Mouse (Mus musculus) myocyte (in vitro differentiated cells): ENCODE measurements around the gene 1700025B11Rik. TPM values are rescaled to one million over a fixed set of nuclear protein-coding genes. Genes with fewer than 3 reads are reported as not detected.
"Not testable (repeated sequence)": the region's sequence is repeated elsewhere in the genome, so short reads cannot be mapped to it uniquely, and the experiment has no call there.

Source experiments
- H3K27me3 ChIP-seq: one replicate; pipeline ENCODE4 v1.6.1; 2011; ENCODE audit not compliant: control insufficient read depth, insufficient read depth, insufficient read length
- H3K36me3 ChIP-seq: one replicate; pipeline ENCODE4 v1.6.1; 2011; ENCODE audit not compliant: control insufficient read depth, insufficient read depth
- H3K4me2 ChIP-seq: one replicate; pipeline ENCODE4 v1.6.1; 2011; ENCODE audit warnings: low read depth, control low read depth
- H3K4me3 ChIP-seq: one replicate; pipeline ENCODE4 v1.5.1; 2011; ENCODE audit warnings: mild to moderate bottlenecking, control low read depth, moderate library complexity
- H3K79me2 ChIP-seq: one replicate; pipeline ENCODE4 v1.6.1; 2011; ENCODE audit not compliant: control insufficient read depth, insufficient read depth
- H3ac ChIP-seq: one replicate; pipeline ENCODE4 v1.6.1; 2011; ENCODE audit not compliant: control insufficient read depth, insufficient read length
- CEBPB ChIP-seq: IDR thresholded peaks from 2 replicates; pipeline ENCODE4 v1.6.1; 2011; ENCODE audit warnings: mild to moderate bottlenecking, moderate library complexity; ENCODE audit not compliant: poor library complexity, insufficient read depth, severe bottlenecking
- E2F4 ChIP-seq: IDR thresholded peaks from one replicate; pipeline ENCODE4 v1.6.1; 2011; ENCODE audit warnings: mild to moderate bottlenecking, control low read depth, moderate library complexity; ENCODE audit not compliant: insufficient read depth
- MAX ChIP-seq: IDR thresholded peaks from one replicate; pipeline ENCODE4 v1.6.1; 2011; ENCODE audit warnings: low read depth, mild to moderate bottlenecking, control low read depth
- MYOD1 ChIP-seq, 3 experiments: IDR thresholded peaks; one replicate each; pipeline ENCODE4 v1.6.1; 2011; ENCODE audit warnings: control low read depth in 2 of 3, low read depth in 2 of 3, mild to moderate bottlenecking in 2 of 3, moderate library complexity in 1 of 3; ENCODE audit not compliant: insufficient read length in 2 of 3, control insufficient read depth in 1 of 3
- MYOG ChIP-seq, 3 experiments: IDR thresholded peaks; one replicate each; pipeline ENCODE4 v1.6.1; 2011; ENCODE audit warnings: control low read depth in 2 of 3, low read depth in 2 of 3, mild to moderate bottlenecking in 2 of 3; ENCODE audit not compliant: insufficient read length in 2 of 3, control insufficient read depth in 1 of 3, insufficient read depth in 1 of 3
- POLR2A ChIP-seq: IDR thresholded peaks from one replicate; pipeline ENCODE4 v1.6.1; 2011; ENCODE audit warnings: low read depth, mild to moderate bottlenecking, control low read depth, moderate library complexity; ENCODE audit not compliant: insufficient read length
- POLR2AphosphoS2 ChIP-seq: IDR thresholded peaks from one replicate; pipeline ENCODE4 v1.6.1; 2011; ENCODE audit warnings: low read depth, control low read depth; ENCODE audit not compliant: insufficient read length
- REST ChIP-seq: IDR thresholded peaks from one replicate; pipeline ENCODE4 v1.6.1; 2011; ENCODE audit warnings: mild to moderate bottlenecking, control low read depth, moderate library complexity; ENCODE audit not compliant: insufficient read depth, insufficient read length
- SRF ChIP-seq: IDR thresholded peaks from one replicate; pipeline ENCODE4 v1.6.1; 2011; ENCODE audit warnings: low read depth; ENCODE audit not compliant: control insufficient read depth, insufficient read length
- TCF12 ChIP-seq: IDR thresholded peaks from one replicate; pipeline ENCODE4 v1.6.1; 2011; ENCODE audit warnings: mild to moderate bottlenecking, control low read depth; ENCODE audit not compliant: poor library complexity, insufficient read depth, severe bottlenecking
- TCF3 ChIP-seq: IDR thresholded peaks from one replicate; pipeline ENCODE4 v1.6.1; 2011; ENCODE audit warnings: low read depth, control low read depth; ENCODE audit not compliant: insufficient read length
- USF1 ChIP-seq: IDR thresholded peaks from one replicate; pipeline ENCODE4 v1.6.1; 2011; ENCODE audit warnings: low read depth, mild to moderate bottlenecking, control low read depth, moderate library complexity
- polyA plus RNA-seq: library from polyadenylated mRNA; unstranded; fragments of >200 nt; fragmentation: generic; extraction: Trizol; gene quantifications from one replicate; pipeline ENCODE4 v1.2.1, GENCODE M21; 2012; ENCODE audit warnings: missing spikeins

1700025B11Rik gene
- polyA plus RNA-seq, 1 experiment, result not detected

DNA sequence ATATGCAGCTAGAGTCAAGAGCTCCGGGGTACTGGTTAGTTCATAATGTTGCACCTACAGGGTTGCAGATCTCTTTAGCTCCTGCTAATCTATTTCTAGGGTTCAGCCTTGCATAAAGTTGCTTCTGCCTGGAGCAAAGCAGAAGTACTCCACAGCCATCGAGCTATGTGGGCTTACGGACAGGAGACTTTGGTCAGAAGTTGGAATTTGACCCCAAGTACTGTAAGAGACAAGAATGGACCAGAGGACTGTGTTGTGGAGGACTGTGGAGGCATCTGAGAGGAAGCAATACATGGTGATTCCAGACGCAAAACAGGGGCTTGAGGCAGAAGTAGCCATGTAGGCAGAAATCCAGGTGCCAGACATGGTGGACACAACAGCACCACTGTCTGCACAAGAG, 17.6 kb upstream of the 1700025B11Rik start:
- no peak overlapping the region for H3ac ChIP-seq
- H3K4me3 ChIP-seq, result no peak overlapping the region
- no peaks in the 10 kb centered on the region for H3K36me3 ChIP-seq
- no peaks in the 10 kb centered on the region for H3K27me3 ChIP-seq
- TF ChIP-seq SRF (no peak), POLR2AphosphoS2 (no peak), REST (no peak), MYOG (IDR thresholded peaks at IDR 0.05; ENCODE audit: control insufficient read depth in 1 of 3, insufficient read depth in 1 of 3, insufficient read length in 2 of 3, low read depth in 2 of 3) (no peak), E2F4 (no peak), MAX (no peak), USF1 (no peak), POLR2A (no peak), TCF3 (no peak)
- no peaks in the 10 kb centered on the region for H3K79me2 ChIP-seq
- no peak overlapping the region for H3K4me2 ChIP-seq

DNA sequence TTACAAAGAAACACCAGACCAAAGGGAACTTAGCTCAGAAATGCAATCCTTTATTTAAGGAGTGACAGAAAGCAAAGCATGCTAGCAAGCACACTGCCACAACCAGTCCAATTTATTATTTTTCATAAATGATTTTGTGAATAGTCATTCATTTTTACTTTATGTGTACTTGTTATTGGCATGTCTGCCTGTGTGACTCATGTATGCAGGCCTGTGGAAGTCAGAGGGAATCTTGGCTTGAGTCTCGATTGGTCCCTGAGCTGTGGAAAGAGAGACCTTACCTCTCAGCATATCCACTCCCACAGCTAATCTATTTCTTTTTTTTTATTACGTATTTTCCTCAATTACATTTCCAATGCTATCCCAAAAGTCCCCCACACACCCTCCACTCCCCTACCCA, 17.1 kb upstream of the 1700025B11Rik start:
- Histone ChIP-seq H3K4me3 (no peak overlapping the region), H3K79me2 (no peaks in the 10 kb centered on the region), H3ac (no peak overlapping the region), H3K4me2 (no peak overlapping the region), H3K27me3 (no peaks in the 10 kb centered on the region), H3K36me3 (no peaks in the 10 kb centered on the region)
- no peak for TF ChIP-seq POLR2A
- no peak for TF ChIP-seq REST
- no peak for TF ChIP-seq TCF3
- TF ChIP-seq MYOD1 (IDR thresholded peaks at IDR 0.05; ENCODE audit: control insufficient read depth in 1 of 3, insufficient read length in 2 of 3, low read depth in 2 of 3), result no peak
- TF ChIP-seq SRF, result no peak
- no peak for TF ChIP-seq MAX
- TF ChIP-seq MYOG (IDR thresholded peaks at IDR 0.05; ENCODE audit: control insufficient read depth in 1 of 3, insufficient read depth in 1 of 3, insufficient read length in 2 of 3, low read depth in 2 of 3), result no peak
- no peak for TF ChIP-seq POLR2AphosphoS2
- TF ChIP-seq TCF12, result no peak
- no peak for TF ChIP-seq E2F4
- TF ChIP-seq USF1, result no peak
- no peak for TF ChIP-seq CEBPB

DNA sequence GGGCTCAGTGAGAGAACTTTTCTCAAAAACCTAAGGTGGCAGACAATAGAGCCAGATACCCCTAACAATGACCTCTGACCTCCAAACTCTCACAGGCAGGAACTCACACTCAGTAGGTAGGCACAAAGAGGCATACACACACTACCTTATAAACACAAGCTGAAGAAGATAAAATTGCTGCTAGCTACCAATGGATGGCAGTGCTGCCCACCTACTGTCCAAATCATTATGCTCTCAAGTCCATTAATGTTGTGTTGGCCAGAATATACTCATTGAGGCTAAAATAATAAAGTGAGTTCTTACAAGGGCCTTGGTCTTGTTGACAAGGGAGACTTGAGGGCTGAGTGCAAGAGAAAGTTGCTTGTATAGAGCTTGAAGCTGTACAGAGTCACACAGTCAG, 1.5 kb upstream of the 1700025B11Rik start:
- Histone ChIP-seq H3K4me3 (no peak overlapping the region), H3K27me3 (peaks cover 13% of the 10 kb centered on the region), H3K4me2 (no peak overlapping the region), H3K79me2 (no peaks in the 10 kb centered on the region), H3K36me3 (no peaks in the 10 kb centered on the region), H3ac (no peak overlapping the region)
- TF ChIP-seq SRF, result no peak
- TF ChIP-seq TCF12, result no peak
- no peak for TF ChIP-seq E2F4
- no peak for TF ChIP-seq MYOG (IDR thresholded peaks at IDR 0.05; ENCODE audit: control insufficient read depth in 1 of 3, insufficient read depth in 1 of 3, insufficient read length in 2 of 3, low read depth in 2 of 3)
- TF ChIP-seq CEBPB, result no peak
- no peak for TF ChIP-seq TCF3
- no peak for TF ChIP-seq MYOD1 (IDR thresholded peaks at IDR 0.05; ENCODE audit: control insufficient read depth in 1 of 3, insufficient read length in 2 of 3, low read depth in 2 of 3)
- no peak for TF ChIP-seq POLR2AphosphoS2
- TF ChIP-seq POLR2A, result no peak
- no peak for TF ChIP-seq MAX
- no peak for TF ChIP-seq USF1
- TF ChIP-seq REST, result no peak

DNA sequence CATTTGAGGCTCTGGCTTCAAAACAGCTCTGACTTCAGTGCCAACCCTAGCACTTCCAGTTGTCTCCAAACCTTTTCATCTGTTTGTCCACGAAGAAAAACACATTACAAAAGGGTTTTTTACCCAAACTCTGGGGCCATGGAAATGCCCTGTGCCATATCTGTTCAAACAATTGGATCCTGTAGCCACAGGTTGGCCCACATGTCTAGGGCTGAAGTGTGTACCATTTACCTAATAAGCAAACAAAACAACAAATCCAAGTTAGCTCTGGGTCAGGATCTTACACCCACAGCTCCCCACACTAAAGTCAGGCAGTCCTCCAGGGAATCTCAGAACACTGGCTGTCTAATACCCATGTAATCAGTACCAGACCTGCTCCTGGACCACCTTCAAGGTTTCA, 22.5 kb downstream of the 1700025B11Rik start:
- not testable (repeated sequence) for H3ac ChIP-seq, H3K4me3 ChIP-seq, H3K79me2 ChIP-seq, H3K36me3 ChIP-seq, H3K4me2 ChIP-seq, H3K27me3 ChIP-seq

DNA sequence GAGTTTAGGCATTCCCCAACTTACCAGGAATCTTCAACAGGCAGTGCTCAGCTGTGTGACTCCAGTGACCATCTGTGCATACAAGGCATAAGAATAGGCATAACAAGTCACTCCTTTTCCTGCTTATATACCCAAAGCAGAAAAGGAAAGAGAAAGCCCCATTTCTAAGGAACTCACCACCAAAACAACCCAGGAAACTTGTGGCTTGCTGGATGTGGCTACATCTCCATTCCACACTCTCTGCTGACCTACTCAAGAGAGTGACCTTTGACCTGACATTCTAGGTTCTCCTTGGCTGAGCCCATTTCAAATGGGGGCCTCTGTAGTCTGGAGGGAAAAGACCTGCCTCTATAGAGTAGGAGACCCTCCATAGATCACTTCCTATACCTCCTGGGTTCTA, 28.5 kb downstream of the 1700025B11Rik start, which contains the start of gene Apol7c:
TSS of gene Apol7c (minus strand) at position 101 of the 400 bp plus-strand sequence.
- H3ac ChIP-seq, result no peak within 1 kb of the TSS
- H3K4me2 ChIP-seq, result no peak within 1 kb of the TSS
- H3K79me2 ChIP-seq, result no peaks in the 10 kb centered on the region
- TF ChIP-seq POLR2AphosphoS2 (no peak), E2F4 (no peak), MYOD1 (IDR thresholded peaks at IDR 0.05; ENCODE audit: control insufficient read depth in 1 of 3, insufficient read length in 2 of 3, low read depth in 2 of 3) (no peak), MYOG (IDR thresholded peaks at IDR 0.05; ENCODE audit: control insufficient read depth in 1 of 3, insufficient read depth in 1 of 3, insufficient read length in 2 of 3, low read depth in 2 of 3) (no peak), TCF12 (no peak)
- no peak within 1 kb of the TSS for H3K4me3 ChIP-seq
- no peaks in the 10 kb centered on the region for H3K36me3 ChIP-seq
- H3K27me3 ChIP-seq, result peaks cover 13% of the 10 kb centered on the region

DNA sequence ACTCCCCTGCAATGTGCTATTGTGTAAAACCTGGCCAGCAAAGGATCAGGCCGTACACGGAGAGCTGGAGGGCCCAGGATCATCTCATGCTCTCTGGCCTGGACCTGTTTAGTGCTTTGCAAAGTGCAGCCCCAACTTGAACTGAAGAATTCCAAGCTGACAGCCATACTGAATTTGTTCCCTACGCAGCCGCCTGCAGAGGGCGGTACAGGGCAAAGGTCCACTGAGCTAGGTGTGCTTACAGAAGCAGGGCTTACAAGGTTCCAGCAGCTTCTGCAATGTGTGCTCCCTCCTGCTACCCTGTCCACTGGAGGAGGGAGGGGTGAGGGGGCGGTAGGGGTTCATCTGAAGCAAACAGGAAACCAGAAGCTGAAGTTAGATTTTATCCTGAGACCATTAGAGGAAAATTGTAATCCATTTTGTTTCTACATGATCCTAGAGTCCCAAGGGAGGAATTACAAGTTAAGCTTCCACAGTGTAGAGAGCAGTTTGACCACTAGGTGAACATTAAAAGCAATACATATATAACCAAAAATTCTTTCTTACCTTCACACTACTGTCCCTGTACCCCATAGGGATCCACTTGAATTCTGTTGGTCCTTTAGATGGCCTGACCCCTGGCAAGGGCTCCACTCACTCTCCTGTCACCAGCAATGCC, 38.4 kb downstream of the 1700025B11Rik start:
- not testable (repeated sequence) for H3K79me2 ChIP-seq, H3K4me2 ChIP-seq, H3K27me3 ChIP-seq, H3ac ChIP-seq, H3K36me3 ChIP-seq, H3K4me3 ChIP-seq

DNA sequence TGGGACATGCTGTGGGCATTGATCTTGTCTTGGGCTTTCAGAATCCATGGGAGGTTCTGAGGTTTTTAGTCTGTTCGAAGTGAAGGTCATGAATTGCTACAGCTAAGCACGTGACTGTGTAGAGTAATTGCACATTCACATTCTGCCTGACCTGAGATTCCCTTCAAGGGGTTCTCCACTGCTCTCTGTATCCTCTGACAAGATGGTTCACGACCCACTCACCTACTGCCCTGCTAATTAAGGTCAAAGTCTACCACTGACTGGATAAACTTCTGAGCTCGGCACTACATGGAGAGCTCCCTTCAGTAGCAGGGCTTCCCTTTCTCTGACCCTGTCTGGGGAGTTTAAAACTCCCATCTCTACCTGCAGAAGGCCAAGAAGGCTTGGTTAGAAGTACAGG, 41.1 kb downstream of the 1700025B11Rik start:
- H3ac ChIP-seq, H3K27me3 ChIP-seq, H3K4me2 ChIP-seq, H3K4me3 ChIP-seq, H3K79me2 ChIP-seq, H3K36me3 ChIP-seq: not testable (repeated sequence)
